Comparison of ENCODE assay signal across 8 mouse cellular contexts in the genomic region with DNA sequence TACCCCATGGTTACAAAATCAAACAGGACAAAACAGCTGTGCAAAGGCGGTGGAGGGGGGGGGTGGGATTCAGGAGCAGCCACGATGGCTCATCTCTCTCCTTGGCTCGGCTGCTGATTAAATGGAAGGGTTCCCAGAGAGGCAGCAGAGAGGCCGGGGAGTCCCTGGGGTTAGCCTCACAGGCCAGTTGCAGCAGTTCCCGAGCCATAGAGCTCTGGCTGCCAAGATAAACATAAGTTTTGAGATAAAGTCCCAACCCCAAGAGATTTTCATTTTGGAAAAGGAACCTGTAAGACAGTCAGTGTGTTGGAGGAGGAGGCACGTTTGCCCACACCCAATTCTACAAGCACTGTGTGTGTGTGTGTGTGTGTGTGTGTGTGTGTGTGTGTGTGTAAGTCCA.
A peak's percentile ranks its signal among the peaks of the same experiment; 100 is the strongest.
DNase-seq lines count a peak whose midpoint lies in the region; ATAC-seq lines count a peak whose summit lies in the region.

No protein-coding gene starts in this region.

- H3K9me3 ChIP-seq in heart, embryonic 14.5 days (ENCODE audit: control insufficient read depth, low read length) = no peaks in the 10 kb centered on the region

- 0 out of 4 replicates have a peak overlapping the region, but pooled peaks of 1 of the 2 experiments have one; percentile 27 for H3K27ac ChIP-seq in heart, embryonic 14.5 days (replicated peaks in 1 of 2; ENCODE audit: control insufficient read depth in 1 of 2, insufficient read depth in 1 of 2, low read depth in 2 of 2, low read length in 2 of 2)

- H3K4me2 ChIP-seq in heart, embryonic 14.5 days (ENCODE audit: low read length) = 0 out of 2 replicates have a peak overlapping the region, but pooled peaks have one; percentile 3

- WGBS in heart, embryonic 14.5 days = 23% methylated on average over 6 of the region's 6 CpGs

- H3K36me3 ChIP-seq in heart, embryonic 14.5 days (ENCODE audit: control insufficient read depth, insufficient read depth, low read length) = no peaks in the 10 kb centered on the region

- peak; percentile 31 for DNase-seq in 3T3-L1 (ENCODE audit: low read depth, low spot score)
- DNase-seq in NIH3T3 (ENCODE audit: low read depth) = peak; percentile 36
- peak; percentile 50 to 64 for DNase-seq in lung, adult 18-20 months
- no peak for DNase-seq in layer of hippocampus, adult 18-20 months (ENCODE audit: low spot score in 2 of 2)
- no peak for DNase-seq in right cerebral cortex, postnatal 25 days
- DNase-seq in frontal cortex, adult 2 months (ENCODE audit: extremely low spot score in 1 of 2, low spot score in 1 of 2) = no peak

- no peaks in the 10 kb centered on the region for H3K27me3 ChIP-seq in heart, embryonic 14.5 days (ENCODE audit: control insufficient read depth, insufficient read depth, low read length)

- no peak overlapping the region for H3K9ac ChIP-seq in heart, embryonic 14.5 days (ENCODE audit: low read length)

- peaks cover 23 to 28% of the 10 kb centered on the region in 2 experiments for H3K4me1 ChIP-seq in heart, embryonic 14.5 days (ENCODE audit: control insufficient read depth in 2 of 2, insufficient read depth in 2 of 2, low read length in 2 of 2)

- no peak overlapping the region for H3K4me3 ChIP-seq in heart, embryonic 14.5 days (ENCODE audit: control insufficient read depth in 1 of 2, insufficient read depth in 1 of 2, low read depth in 1 of 2, low read length in 2 of 2)

- peak; percentile 45; the same call in 1 of the 2 replicates for ATAC-seq in heart, embryonic 14.5 days (ENCODE audit: insufficient number of reproducible peaks, insufficient read depth, low FRiP score, low read depth)
- ATAC-seq in activated CD4-positive, CD25-positive, alpha-beta regulatory T cell, adult 4 months = no peak

Comparison
In these comparisons a context has a peak if more than half of its experiments do, and no peak if none do; other contexts are left out.
1. DNase-seq: peak in 3T3-L1 (single experiment), NIH3T3 (single experiment) and lung, adult 18-20 months (2 of 2); none in layer of hippocampus, adult 18-20 months (0 of 2), right cerebral cortex, postnatal 25 days (single experiment) and frontal cortex, adult 2 months (0 of 2).